Mouse (Mus musculus) embryonic fibroblast, embryonic 13.5 days (primary cell): Measurements from ENCODE around the gene Car14.

Experiments
- CTCF ChIP-seq: IDR thresholded peaks from 2 replicates; pipeline ENCODE4 v1.5.1; 2011; ENCODE audit warnings: mild to moderate bottlenecking, control low read depth, low read length, moderate library complexity, borderline replicate concordance; ENCODE audit not compliant: insufficient read depth
- POLR2A ChIP-seq: IDR thresholded peaks from 2 replicates; pipeline ENCODE4 v1.6.1; 2011; ENCODE audit warnings: low read depth, mild to moderate bottlenecking, control low read depth, low read length, moderate library complexity

DNA sequence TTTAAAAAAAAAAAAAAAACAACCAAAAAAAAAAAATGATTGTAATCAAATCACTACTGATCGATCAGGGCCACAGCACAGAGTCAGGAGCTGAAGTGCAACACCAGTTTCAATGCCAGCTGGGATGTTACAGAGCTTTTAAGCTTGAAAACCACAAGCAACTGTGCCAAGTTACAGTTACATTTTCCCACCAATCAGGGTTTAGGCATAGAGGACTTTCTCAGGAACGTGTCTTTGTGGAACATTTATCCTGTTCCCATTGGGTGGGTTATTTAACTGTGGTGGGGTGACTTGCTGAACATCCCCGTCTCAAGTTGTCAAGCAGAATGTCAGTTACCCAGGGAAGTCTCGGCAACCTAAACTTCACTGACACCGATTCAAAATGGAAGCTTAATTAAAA lies 20.6 kb upstream of the Car14 start:
- TF ChIP-seq CTCF (no peak), POLR2A (no peak)
